Mouse (Mus musculus): ENCODE measurements around the gene Myadm. TPM values are rescaled to one million over a fixed set of nuclear protein-coding genes. Genes with fewer than 3 reads are reported as not detected.

Myadm gene
- polyA plus RNA-seq, 1 experiment from 2014 or later = 159 TPM

- H3K27ac ChIP-seq (replicated peaks) = no peak overlapping the region
- H3K9ac ChIP-seq = 0 out of 2 replicates have a peak overlapping the region, but pooled peaks have one; percentile 50
- H3K4me1 ChIP-seq = peaks cover 18% of the 10 kb centered on the region
- peak overlapping the region; percentile 49 for H3K4me2 ChIP-seq
- peaks cover 61% of the 10 kb centered on the region for H3K27me3 ChIP-seq (replicated peaks)
- 13% methylated on average over 31 of the region's 31 CpGs for WGBS
- no peaks in the 10 kb centered on the region for H3K36me3 ChIP-seq
- H3K9me3 ChIP-seq = no peaks in the 10 kb centered on the region
- peak overlapping the region; percentile 13; the same call in 1 of the 2 replicates for H3K4me3 ChIP-seq
- ATAC-seq (ENCODE audit: extremely low read depth, insufficient number of reproducible peaks, low FRiP score, low TSS enrichment) = no peak
Observed at GRCm38 (mm10) chr7:3329776-3330546, 41.1 kb downstream of the Myadm start.

GRCm38 (mm10) chr7:3331171-3331570 is 42.3 kb downstream of the Myadm start:
- WGBS = 45% methylated on average over 6 of the region's 6 CpGs
- H3K27me3 ChIP-seq (replicated peaks) = peaks cover 73% of the 10 kb centered on the region
- no peak overlapping the region for H3K9ac ChIP-seq
- H3K27ac ChIP-seq (replicated peaks) = no peak overlapping the region
- H3K36me3 ChIP-seq = no peaks in the 10 kb centered on the region
- no peak for ATAC-seq (ENCODE audit: extremely low read depth, insufficient number of reproducible peaks, low FRiP score, low TSS enrichment)
- H3K4me1 ChIP-seq = peaks cover 18% of the 10 kb centered on the region
- H3K9me3 ChIP-seq = no peaks in the 10 kb centered on the region
- peak overlapping the region; percentile 53 for H3K4me3 ChIP-seq
- peak overlapping the region; percentile 71 for H3K4me2 ChIP-seq

GRCm38 (mm10) chr7:3331581-3332223 is 42.8 kb downstream of the Myadm start:
- WGBS = under 1% methylated on average over 27 of the region's 27 CpGs
- peaks cover 18% of the 10 kb centered on the region for H3K4me1 ChIP-seq
- peaks cover 76% of the 10 kb centered on the region for H3K27me3 ChIP-seq (replicated peaks)
- H3K27ac ChIP-seq (replicated peaks) = peak overlapping the region; percentile 26
- peak; percentile 76; the same call in 1 of the 2 replicates for ATAC-seq (ENCODE audit: extremely low read depth, insufficient number of reproducible peaks, low FRiP score, low TSS enrichment)
- H3K9ac ChIP-seq = peak overlapping the region; percentile 70
- H3K36me3 ChIP-seq = no peaks in the 10 kb centered on the region
- no peaks in the 10 kb centered on the region for H3K9me3 ChIP-seq
- H3K4me2 ChIP-seq = peak overlapping the region; percentile 71
- H3K4me3 ChIP-seq = peak overlapping the region; percentile 53

- Histone ChIP-seq H3K9me3 (no peaks in the 10 kb centered on the region), H3K36me3 (no peaks in the 10 kb centered on the region), H3K4me3 (peak overlapping the region; percentile 53), H3K27ac (replicated peaks) (peak overlapping the region; percentile 26), H3K4me1 (peaks cover 18% of the 10 kb centered on the region), H3K27me3 (replicated peaks) (peaks cover 76% of the 10 kb centered on the region), H3K9ac (peak overlapping the region; percentile 70), H3K4me2 (peak overlapping the region; percentile 71)
- no peak for ATAC-seq (ENCODE audit: extremely low read depth, insufficient number of reproducible peaks, low FRiP score, low TSS enrichment)
- WGBS = 0% methylated on average over 4 of the region's 4 CpGs
Observed at GRCm38 (mm10) chr7:3332224-3332615, 43.3 kb downstream of the Myadm start.

- Histone ChIP-seq H3K9ac (peak within 1 kb of the TSS; percentile 78), H3K9me3 (no peaks in the 10 kb centered on the region), H3K27me3 (replicated peaks) (peaks cover 79% of the 10 kb centered on the region), H3K4me1 (peaks cover 18% of the 10 kb centered on the region), H3K4me3 (peak within 1 kb of the TSS; percentile 53), H3K36me3 (no peaks in the 10 kb centered on the region), H3K4me2 (peak within 1 kb of the TSS; percentile 71), H3K27ac (replicated peaks) (peak within 1 kb of the TSS; percentile 26)
- under 1% methylated on average over 65 of the region's 65 CpGs for WGBS
- ATAC-seq (ENCODE audit: extremely low read depth, insufficient number of reproducible peaks, low FRiP score, low TSS enrichment) = no peak
Observed at GRCm38 (mm10) chr7:3332619-3333521, 44.0 kb downstream of the Myadm start, which contains the start of gene Cacng7. TSS of gene Cacng7 (plus strand) at chr7:3332955.

- no peaks in the 10 kb centered on the region for H3K9me3 ChIP-seq
- H3K27me3 ChIP-seq (replicated peaks) = peaks cover 79% of the 10 kb centered on the region
- H3K4me1 ChIP-seq = peaks cover 18% of the 10 kb centered on the region
- peak overlapping the region; percentile 71 for H3K4me2 ChIP-seq
- no peak overlapping the region for H3K27ac ChIP-seq (replicated peaks)
- H3K36me3 ChIP-seq = no peaks in the 10 kb centered on the region
- peak overlapping the region; percentile 53 for H3K4me3 ChIP-seq
- 14% methylated on average over 5 of the region's 5 CpGs for WGBS
- ATAC-seq (ENCODE audit: extremely low read depth, insufficient number of reproducible peaks, low FRiP score, low TSS enrichment) = no peak
- peak overlapping the region; percentile 78 for H3K9ac ChIP-seq
Observed at GRCm38 (mm10) chr7:3333542-3333941, 44.7 kb downstream of the Myadm start.

GRCm38 (mm10) chr7:3336412-3336811 is 47.5 kb downstream of the Myadm start:
- Histone ChIP-seq H3K27me3 (replicated peaks) (peaks cover 51% of the 10 kb centered on the region), H3K9ac (no peak overlapping the region), H3K27ac (replicated peaks) (no peak overlapping the region), H3K4me3 (no peak overlapping the region), H3K4me2 (no peak overlapping the region), H3K36me3 (no peaks in the 10 kb centered on the region; the same call in 1 of the 2 replicates), H3K4me1 (peaks cover 9% of the 10 kb centered on the region; the same call in 1 of the 2 replicates), H3K9me3 (no peaks in the 10 kb centered on the region)
- no peak for ATAC-seq (ENCODE audit: extremely low read depth, insufficient number of reproducible peaks, low FRiP score, low TSS enrichment)
- WGBS = 56% methylated on average over 17 of the region's 17 CpGs

- Histone ChIP-seq H3K9me3 (no peaks in the 10 kb centered on the region), H3K36me3 (no peaks in the 10 kb centered on the region; the same call in 1 of the 2 replicates), H3K9ac (no peak overlapping the region), H3K4me3 (no peak overlapping the region), H3K27ac (replicated peaks) (no peak overlapping the region), H3K4me2 (no peak overlapping the region), H3K27me3 (replicated peaks) (peaks cover 31% of the 10 kb centered on the region), H3K4me1 (no peaks in the 10 kb centered on the region)
- no peak for ATAC-seq (ENCODE audit: extremely low read depth, insufficient number of reproducible peaks, low FRiP score, low TSS enrichment)
- 51% methylated on average over 11 of the region's 11 CpGs for WGBS
Observed at GRCm38 (mm10) chr7:3338286-3338935, 49.5 kb downstream of the Myadm start.

GRCm38 (mm10) chr7:3339010-3339409 is 50.1 kb downstream of the Myadm start:
- Histone ChIP-seq H3K27me3 (replicated peaks) (peaks cover 25% of the 10 kb centered on the region), H3K4me3 (no peak overlapping the region), H3K9me3 (no peaks in the 10 kb centered on the region), H3K36me3 (no peaks in the 10 kb centered on the region; the same call in 1 of the 2 replicates), H3K9ac (no peak overlapping the region), H3K27ac (replicated peaks) (no peak overlapping the region), H3K4me2 (no peak overlapping the region), H3K4me1 (no peaks in the 10 kb centered on the region)
- 69% methylated on average over 11 of the region's 11 CpGs for WGBS
- ATAC-seq (ENCODE audit: extremely low read depth, insufficient number of reproducible peaks, low FRiP score, low TSS enrichment) = no peak

GRCm38 (mm10) chr7:3343861-3344260 is 55.0 kb downstream of the Myadm start:
- no peak for ATAC-seq (ENCODE audit: extremely low read depth, insufficient number of reproducible peaks, low FRiP score, low TSS enrichment)
- Histone ChIP-seq H3K9me3 (no peaks in the 10 kb centered on the region), H3K4me1 (no peaks in the 10 kb centered on the region), H3K27ac (replicated peaks) (no peak overlapping the region), H3K9ac (no peak overlapping the region), H3K4me3 (no peak overlapping the region), H3K27me3 (replicated peaks) (no peaks in the 10 kb centered on the region), H3K4me2 (no peak overlapping the region), H3K36me3 (peaks cover 2% of the 10 kb centered on the region; the same call in 1 of the 2 replicates)
- WGBS = 76% methylated on average over 3 of the region's 3 CpGs
